Mouse (Mus musculus) liver, adult 2 months (tissue): ENCODE measurements around the gene Fam78b.

ENCODE experiments used
- CTCF ChIP-seq: fragments of 200-500 bp; IDR thresholded peaks from 2 replicates; pipeline ENCODE4 v1.5.1; 2011; ENCODE audit warnings: low read depth, low read length, control low read depth
- POLR2A ChIP-seq: fragments of 200-500 bp; IDR thresholded peaks from 2 replicates; pipeline ENCODE4 v1.6.1; 2011; ENCODE audit warnings: low read length, control low read depth; ENCODE audit not compliant: insufficient read depth; ENCODE audit errors: extremely low read depth

GRCm38 (mm10) chr1:167069741-167070140, 68.5 kb downstream of the Fam78b start:
- TF ChIP-seq CTCF: no peak
- no peak for TF ChIP-seq POLR2A
